Mouse (Mus musculus) left cerebral cortex, adult 11 months (tissue): ENCODE results near the gene Ptp4a2.

Experiments used
- DNase-seq: peaks from one replicate; pipeline ENCODE4 v3.0.0; 2022; ENCODE audit warnings: low spot score

Gene Ptp4a2

GRCm38 (mm10) chr4:129797985-129798384, 13.0 kb upstream of the Ptp4a2 start:
- no peak for DNase-seq

GRCm38 (mm10) chr4:129803368-129803767, 7.7 kb upstream of the Ptp4a2 start:
- DNase-seq, result no peak

GRCm38 (mm10) chr4:129805059-129805458, 6.0 kb upstream of the Ptp4a2 start:
- DNase-seq, result no peak

GRCm38 (mm10) chr4:129811605-129812468, 818 bp downstream of the Ptp4a2 start:
- DNase-seq, result no peak

GRCm38 (mm10) chr4:129817591-129817990, 6.6 kb downstream of the Ptp4a2 start:
- no peak for DNase-seq

GRCm38 (mm10) chr4:129818506-129819195, 7.6 kb downstream of the Ptp4a2 start:
- no peak for DNase-seq

- DNase-seq, result peak; percentile 90
Measured at GRCm38 (mm10) chr4:129819712-129820336, 8.8 kb downstream of the Ptp4a2 start.

GRCm38 (mm10) chr4:129820417-129821086, 9.5 kb downstream of the Ptp4a2 start:
- peak; percentile 47 for DNase-seq

GRCm38 (mm10) chr4:129821087-129821616, 10.1 kb downstream of the Ptp4a2 start:
- DNase-seq, result no peak

GRCm38 (mm10) chr4:129822324-129822723, 11.3 kb downstream of the Ptp4a2 start:
- DNase-seq, result no peak

GRCm38 (mm10) chr4:129823216-129823810, 12.3 kb downstream of the Ptp4a2 start:
- no peak for DNase-seq

GRCm38 (mm10) chr4:129827611-129828010, 16.6 kb downstream of the Ptp4a2 start:
- DNase-seq, result no peak

- no peak for DNase-seq
Measured at GRCm38 (mm10) chr4:129828081-129828480, 17.1 kb downstream of the Ptp4a2 start.

GRCm38 (mm10) chr4:129829799-129830198, 18.8 kb downstream of the Ptp4a2 start:
- DNase-seq, result no peak

- no peak for DNase-seq
Measured at GRCm38 (mm10) chr4:129830343-129830944, 19.4 kb downstream of the Ptp4a2 start.

GRCm38 (mm10) chr4:129834581-129834980, 23.6 kb downstream of the Ptp4a2 start:
- no peak for DNase-seq

- DNase-seq, result no peak
Measured at GRCm38 (mm10) chr4:129835296-129835695, 24.3 kb downstream of the Ptp4a2 start.

- DNase-seq, result no peak
Measured at GRCm38 (mm10) chr4:129839866-129840555, 29.0 kb downstream of the Ptp4a2 start.

- DNase-seq, result no peak
Measured at GRCm38 (mm10) chr4:129846823-129847222, 35.8 kb downstream of the Ptp4a2 start.

GRCm38 (mm10) chr4:129850491-129850890, 39.5 kb downstream of the Ptp4a2 start:
- DNase-seq, result no peak
